Mouse (Mus musculus) G1E (cell line): ENCODE data around the gene Mgat2.

Experiments
- CTCF ChIP-seq: IDR thresholded peaks from 2 replicates; pipeline ENCODE4 v1.5.1; 2012; ENCODE audit warnings: low read depth, low read length, inconsistent platforms, mixed read lengths
- TAL1 ChIP-seq: conservative IDR thresholded peaks from 2 replicates; pipeline ENCODE4 v1.6.1; 2012; ENCODE audit warnings: low read depth, low read length, inconsistent platforms, mixed read lengths

GRCm38 (mm10) chr12:69183583-69184308 lies at the start of gene Mgat2, which contains the start of gene Rpl36al:
- TF ChIP-seq CTCF (no peak), TAL1 (no peak)
